Mouse (Mus musculus): ENCODE measurements around the gene Gse1. TPM values are rescaled to one million over a fixed set of nuclear protein-coding genes. Genes with fewer than 3 reads are reported as not detected.

The Gse1 gene
- polyA plus RNA-seq, 1 experiment from 2014 or later: 31.3 TPM

DNA sequence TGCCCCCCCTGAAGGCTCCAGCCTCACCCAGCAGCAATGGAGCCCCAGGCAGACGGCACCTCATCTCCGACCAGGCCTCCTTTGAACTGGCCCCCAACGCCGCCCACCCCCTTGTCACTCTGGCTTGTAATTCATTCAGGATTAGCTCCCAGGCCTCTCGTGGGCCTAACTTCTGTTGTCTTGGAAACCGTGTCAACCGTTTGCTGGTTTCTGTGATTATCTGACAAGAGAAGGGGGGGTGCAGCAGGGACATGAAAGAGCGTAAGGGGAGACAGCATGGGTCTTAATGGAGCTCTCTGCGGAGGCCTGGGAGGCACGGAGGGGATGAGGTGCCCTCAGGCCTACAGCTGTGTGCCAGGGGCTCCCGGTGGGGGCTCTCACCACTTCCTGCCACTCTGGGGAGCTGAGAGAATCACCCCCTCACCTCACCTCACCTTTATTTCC lies 269.3 kb downstream of the Gse1 start:
- Histone ChIP-seq H3K4me3 (0 out of 2 replicates have a peak overlapping the region, but pooled peaks have one; percentile 3), H3K4me2 (replicated peaks) (peak overlapping the region; percentile 33), H3K9me3 (no peaks in the 10 kb centered on the region), H3K9ac (replicated peaks) (peak overlapping the region; percentile 30; the same call in 1 of the 2 replicates), H3K4me1 (peaks cover 89% of the 10 kb centered on the region), H3K27me3 (no peaks in the 10 kb centered on the region), H3K36me3 (no peaks in the 10 kb centered on the region), H3K27ac (replicated peaks) (peak overlapping the region; percentile 63)
- no peak for ATAC-seq (replicated peaks)
- 5% methylated on average over 11 of the region's 11 CpGs for WGBS

DNA sequence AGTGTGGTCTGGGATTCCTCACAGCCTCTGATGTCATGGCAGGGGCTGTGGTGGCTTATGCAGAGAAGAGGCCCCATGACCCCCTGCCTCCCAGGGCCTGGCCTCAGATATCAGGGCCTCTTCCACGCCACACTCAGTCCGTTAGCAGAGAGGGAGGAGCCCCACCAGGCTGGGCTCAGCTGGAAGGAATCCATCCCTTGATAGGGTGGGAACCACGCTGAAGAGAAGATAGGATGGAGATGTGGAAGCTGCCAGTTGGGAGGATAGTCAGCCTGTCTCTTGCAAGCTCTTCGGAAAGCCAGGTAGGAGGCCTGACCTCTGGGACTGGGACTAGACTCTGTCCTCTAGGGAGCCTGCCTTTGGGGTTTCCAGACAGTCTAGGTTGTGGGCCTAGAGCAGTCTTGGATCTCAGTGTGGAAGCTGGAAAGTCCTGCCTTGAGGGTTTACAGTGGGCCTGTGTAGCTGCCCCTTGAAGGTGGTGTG lies 270.1 kb downstream of the Gse1 start:
- Histone ChIP-seq H3K4me2 (replicated peaks) (peak overlapping the region; percentile 33), H3K9ac (replicated peaks) (0 out of 2 replicates have a peak overlapping the region, but pooled peaks have one; percentile 11), H3K4me1 (peaks cover 89% of the 10 kb centered on the region), H3K27ac (replicated peaks) (peak overlapping the region; percentile 63), H3K36me3 (no peaks in the 10 kb centered on the region), H3K4me3 (no peak overlapping the region), H3K9me3 (no peaks in the 10 kb centered on the region), H3K27me3 (no peaks in the 10 kb centered on the region)
- no peak for ATAC-seq (replicated peaks)
- WGBS: 14% methylated on average over 4 of the region's 4 CpGs

DNA sequence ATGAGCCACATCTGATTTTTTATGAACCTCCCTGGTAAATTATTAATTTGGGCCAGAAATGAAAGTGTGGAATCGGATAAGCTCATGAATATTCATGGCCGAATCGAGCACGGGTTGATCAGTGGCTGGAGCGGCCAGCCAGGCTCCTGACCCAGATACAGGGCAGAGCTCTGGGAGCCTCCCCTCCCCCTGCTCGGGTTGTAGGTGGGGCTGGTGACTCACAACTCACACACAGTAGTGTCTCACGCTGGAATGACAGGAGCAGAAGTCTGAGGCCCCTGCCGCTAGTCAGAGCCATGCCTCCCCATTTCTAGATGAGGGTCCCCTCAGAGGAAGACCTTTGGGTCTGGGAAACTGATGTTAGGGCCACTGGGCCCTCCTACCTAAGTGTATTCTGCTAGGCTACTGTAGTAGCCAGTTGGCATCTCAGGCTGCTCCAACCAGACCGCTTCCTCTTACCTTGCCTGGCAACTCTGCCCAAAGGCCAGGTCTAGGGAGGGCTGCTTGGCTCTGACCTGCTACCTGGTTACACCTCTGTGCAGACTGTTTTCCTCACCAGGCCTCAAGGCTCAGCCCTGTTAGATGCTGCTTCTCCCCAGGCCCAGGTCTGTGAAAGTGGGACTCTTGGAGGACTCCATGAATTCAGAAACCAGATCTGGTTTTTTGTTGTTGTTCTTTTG lies 270.8 kb downstream of the Gse1 start:
- H3K9me3 ChIP-seq: no peaks in the 10 kb centered on the region
- no peak overlapping the region for H3K4me3 ChIP-seq
- no peak for ATAC-seq (replicated peaks)
- peaks cover 89% of the 10 kb centered on the region for H3K4me1 ChIP-seq
- no peaks in the 10 kb centered on the region for H3K36me3 ChIP-seq
- peak overlapping the region; percentile 33 for H3K4me2 ChIP-seq (replicated peaks)
- no peaks in the 10 kb centered on the region for H3K27me3 ChIP-seq
- 0 out of 2 replicates have a peak overlapping the region, but pooled peaks have one; percentile 11 for H3K9ac ChIP-seq (replicated peaks)
- WGBS: 20% methylated on average over 9 of the region's 9 CpGs
- peak overlapping the region; percentile 63; the same call in 1 of the 2 replicates for H3K27ac ChIP-seq (replicated peaks)

DNA sequence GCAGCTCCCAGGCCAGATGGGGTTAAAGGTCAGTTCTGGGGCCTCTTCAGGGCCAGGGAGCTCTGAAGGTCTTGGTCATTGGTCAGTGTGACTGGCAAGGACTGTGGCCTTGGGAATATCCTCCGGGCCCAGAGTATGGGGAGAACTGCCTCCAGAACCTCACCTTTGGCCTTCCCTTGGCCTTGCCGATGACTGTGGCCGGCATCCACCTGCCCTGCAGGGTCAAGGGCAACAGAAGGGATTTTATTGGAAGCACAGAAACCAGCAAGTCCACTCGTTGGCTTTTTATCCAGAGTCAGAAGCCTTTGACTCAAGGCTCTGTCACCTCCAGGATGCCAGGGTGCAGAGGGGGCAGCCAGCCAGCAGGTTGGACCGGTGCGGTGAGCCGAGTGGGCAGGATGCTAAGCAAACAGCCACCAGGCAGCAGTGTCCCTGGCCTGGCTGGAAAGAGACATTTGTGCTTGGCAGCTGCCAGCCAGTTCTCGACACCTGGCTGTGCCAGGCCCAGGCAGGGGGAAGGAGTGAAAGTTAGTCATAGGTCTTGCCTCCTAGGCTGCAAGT lies 272.5 kb downstream of the Gse1 start:
- no peaks in the 10 kb centered on the region for H3K27me3 ChIP-seq
- H3K36me3 ChIP-seq: no peaks in the 10 kb centered on the region
- 74% methylated on average over 8 of the region's 8 CpGs for WGBS
- no peak overlapping the region for H3K4me2 ChIP-seq (replicated peaks)
- peaks cover 89% of the 10 kb centered on the region for H3K4me1 ChIP-seq
- H3K9me3 ChIP-seq: no peaks in the 10 kb centered on the region
- H3K27ac ChIP-seq (replicated peaks): no peak overlapping the region
- H3K9ac ChIP-seq (replicated peaks): no peak overlapping the region
- no peak for ATAC-seq (replicated peaks)
- H3K4me3 ChIP-seq: no peak overlapping the region

DNA sequence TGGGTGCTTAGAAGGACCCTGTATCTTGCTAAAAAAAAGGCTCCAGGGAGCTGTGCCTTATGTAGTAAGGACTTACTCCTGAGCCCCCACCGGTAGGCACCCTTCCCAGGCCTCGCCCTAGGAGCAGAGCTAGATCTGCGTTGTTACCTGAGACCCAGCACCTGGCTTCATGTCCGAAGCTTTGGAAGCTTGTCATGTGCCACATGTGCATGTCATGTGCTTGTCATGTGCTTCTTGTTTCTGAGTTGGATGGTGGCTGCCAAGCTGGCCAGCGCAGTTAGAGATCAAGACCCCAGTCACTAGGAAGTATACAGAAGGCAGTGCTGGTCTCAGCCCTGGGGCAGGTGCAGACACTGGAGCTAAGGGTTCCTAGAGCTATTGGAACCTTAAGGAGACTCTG lies 273.2 kb downstream of the Gse1 start:
- WGBS: 87% methylated on average over 5 of the region's 5 CpGs
- Histone ChIP-seq H3K27ac (replicated peaks) (no peak overlapping the region), H3K4me2 (replicated peaks) (no peak overlapping the region), H3K27me3 (no peaks in the 10 kb centered on the region), H3K4me3 (no peak overlapping the region), H3K4me1 (peaks cover 93% of the 10 kb centered on the region), H3K36me3 (no peaks in the 10 kb centered on the region), H3K9me3 (no peaks in the 10 kb centered on the region), H3K9ac (replicated peaks) (no peak overlapping the region)
- no peak for ATAC-seq (replicated peaks)

DNA sequence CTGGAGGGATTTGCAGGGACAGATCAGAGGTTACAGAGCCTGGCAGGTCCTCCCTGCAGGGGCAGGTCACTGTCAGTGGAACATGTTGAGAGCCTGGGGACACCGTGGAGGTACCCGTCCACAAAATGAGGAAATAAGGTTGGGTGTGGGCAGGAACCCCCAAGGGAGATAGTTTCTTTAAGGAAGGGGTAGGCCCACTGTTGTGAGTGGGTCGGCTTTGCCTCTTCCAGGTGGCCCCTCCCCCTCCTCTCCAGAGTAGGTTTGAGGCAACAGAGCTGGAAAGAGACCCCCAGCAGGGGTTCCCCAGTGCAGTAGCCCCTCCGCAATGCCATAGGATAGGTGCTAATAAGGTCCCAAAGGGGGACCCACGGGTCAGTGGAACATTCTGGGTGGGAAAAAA lies 274.2 kb downstream of the Gse1 start:
- H3K27me3 ChIP-seq: no peaks in the 10 kb centered on the region
- no peak overlapping the region for H3K27ac ChIP-seq (replicated peaks)
- no peak overlapping the region for H3K9ac ChIP-seq (replicated peaks)
- ATAC-seq (replicated peaks): no peak
- no peaks in the 10 kb centered on the region for H3K36me3 ChIP-seq
- peaks cover 93% of the 10 kb centered on the region for H3K4me1 ChIP-seq
- no peak overlapping the region for H3K4me3 ChIP-seq
- no peaks in the 10 kb centered on the region for H3K9me3 ChIP-seq
- no peak overlapping the region for H3K4me2 ChIP-seq (replicated peaks)
- 52% methylated on average over 5 of the region's 5 CpGs for WGBS

DNA sequence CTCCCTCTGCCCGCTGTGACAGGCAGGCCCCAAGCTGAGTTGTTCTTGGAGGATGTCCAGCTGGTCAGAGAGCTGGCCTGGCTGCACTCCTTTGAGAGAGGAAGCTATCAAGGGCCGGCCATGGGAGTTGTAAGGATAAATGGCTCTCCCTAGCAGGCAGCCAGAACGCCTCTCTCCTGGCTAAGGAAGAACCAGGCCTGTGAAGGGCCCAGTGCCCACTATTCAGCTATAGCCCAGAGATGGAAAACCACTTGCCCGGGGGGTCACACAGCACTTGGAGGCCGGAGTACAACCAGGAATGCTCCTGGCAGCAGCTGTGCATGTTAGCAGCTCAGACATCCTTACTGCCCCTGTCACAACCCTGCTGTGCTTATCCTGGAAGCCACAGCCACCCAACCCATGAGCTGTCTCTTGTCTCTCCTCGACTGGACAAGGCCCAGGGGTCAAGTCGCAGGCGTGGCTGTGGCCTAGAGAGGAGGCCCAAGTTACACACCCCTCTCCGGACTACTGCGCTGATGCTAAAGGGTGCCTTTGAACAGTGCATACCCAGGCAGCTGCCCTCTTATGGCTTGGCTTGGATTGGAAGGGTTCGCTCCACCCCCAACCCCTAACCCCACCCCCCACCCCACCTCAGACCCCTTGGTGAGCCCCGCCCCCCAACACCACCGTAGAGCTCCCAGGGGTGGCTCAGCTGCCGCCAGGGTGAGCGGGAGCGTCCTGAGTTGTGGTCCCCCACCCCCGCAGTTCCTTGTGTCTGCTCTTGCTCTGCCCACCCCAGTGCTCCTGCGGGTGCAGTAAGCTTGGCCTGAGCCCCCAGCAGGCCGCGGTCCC lies 276.2 kb downstream of the Gse1 start:
- Histone ChIP-seq H3K27ac (replicated peaks) (peak overlapping the region; percentile 88), H3K27me3 (no peaks in the 10 kb centered on the region), H3K4me2 (replicated peaks) (peak overlapping the region; percentile 46), H3K4me1 (peaks cover 93% of the 10 kb centered on the region), H3K9me3 (no peaks in the 10 kb centered on the region), H3K9ac (replicated peaks) (peak overlapping the region; percentile 38), H3K36me3 (no peaks in the 10 kb centered on the region), H3K4me3 (peak overlapping the region; percentile 25)
- ATAC-seq (replicated peaks): peak; percentile 26; the same call in 1 of the 2 replicates
- 5% methylated on average over 18 of the region's 20 CpGs for WGBS

DNA sequence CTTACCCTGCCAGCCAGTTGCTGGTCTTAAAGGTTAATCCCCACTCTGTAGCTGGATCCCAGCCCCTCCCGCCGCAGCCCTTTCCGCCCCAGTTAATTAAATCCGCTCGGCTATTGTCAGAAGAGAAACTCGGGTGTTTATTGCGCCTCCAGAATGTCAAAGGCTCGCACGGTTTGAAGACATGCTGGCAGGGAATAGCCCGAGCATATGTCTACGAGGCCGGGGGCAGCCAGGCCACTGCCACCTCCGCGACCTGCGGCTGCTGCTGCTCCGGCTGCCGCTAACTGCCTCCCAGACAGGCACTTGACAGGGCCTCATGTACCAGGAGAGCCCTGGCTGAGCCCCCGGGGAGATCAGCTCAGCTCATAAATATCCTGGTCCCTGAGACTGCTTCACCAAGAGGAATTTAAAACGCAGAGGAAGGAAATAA lies 276.8 kb downstream of the Gse1 start:
- Histone ChIP-seq H3K4me1 (peaks cover 95% of the 10 kb centered on the region), H3K4me3 (peak overlapping the region; percentile 25), H3K27ac (replicated peaks) (peak overlapping the region; percentile 88), H3K4me2 (replicated peaks) (peak overlapping the region; percentile 46), H3K27me3 (no peaks in the 10 kb centered on the region), H3K9ac (replicated peaks) (peak overlapping the region; percentile 38), H3K9me3 (no peaks in the 10 kb centered on the region), H3K36me3 (no peaks in the 10 kb centered on the region)
- WGBS: 1% methylated on average over 19 of the region's 19 CpGs
- ATAC-seq (replicated peaks): peak; percentile 39; the same call in 1 of the 2 replicates

DNA sequence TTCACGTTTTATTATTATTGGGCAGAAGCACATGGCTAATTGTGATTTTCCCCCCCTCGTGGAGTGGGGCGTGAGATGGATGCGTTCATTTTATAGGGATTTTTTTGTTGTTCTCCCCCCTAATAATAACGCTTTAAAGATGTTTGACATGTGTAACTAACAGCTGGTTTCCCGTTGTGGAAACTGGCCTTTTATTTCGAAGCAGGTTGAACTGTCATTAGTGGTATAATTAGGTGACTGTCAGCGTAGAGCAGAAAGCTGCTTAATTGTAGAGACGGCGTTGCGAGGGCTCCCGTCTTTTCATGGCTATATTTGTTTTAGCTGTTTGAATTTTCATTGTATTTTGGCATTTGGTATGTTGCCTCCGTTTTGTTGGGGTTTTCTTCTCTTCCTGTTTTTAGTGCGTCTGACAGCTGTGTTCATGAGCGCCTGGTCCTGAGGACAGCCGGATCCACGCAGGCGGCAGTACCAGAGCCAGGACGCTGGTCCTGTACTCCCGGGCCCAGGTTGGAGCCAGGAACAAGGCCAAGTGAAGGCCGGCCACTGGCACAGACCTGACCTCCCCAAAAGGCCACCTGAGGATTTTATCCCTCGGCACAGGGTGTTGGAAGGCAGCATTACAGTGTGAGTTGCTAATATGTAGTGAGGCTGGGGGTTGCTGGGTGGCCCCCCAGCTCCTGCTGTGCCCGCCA lies 277.5 kb downstream of the Gse1 start:
- peaks cover 95% of the 10 kb centered on the region for H3K4me1 ChIP-seq
- ATAC-seq (replicated peaks): no peak
- H3K27me3 ChIP-seq: no peaks in the 10 kb centered on the region
- H3K9ac ChIP-seq (replicated peaks): peak overlapping the region; percentile 38
- WGBS: 5% methylated on average over 23 of the region's 23 CpGs
- peak overlapping the region; percentile 88 for H3K27ac ChIP-seq (replicated peaks)
- peak overlapping the region; percentile 46 for H3K4me2 ChIP-seq (replicated peaks)
- no peaks in the 10 kb centered on the region for H3K36me3 ChIP-seq
- H3K9me3 ChIP-seq: no peaks in the 10 kb centered on the region
- peak overlapping the region; percentile 25 for H3K4me3 ChIP-seq

DNA sequence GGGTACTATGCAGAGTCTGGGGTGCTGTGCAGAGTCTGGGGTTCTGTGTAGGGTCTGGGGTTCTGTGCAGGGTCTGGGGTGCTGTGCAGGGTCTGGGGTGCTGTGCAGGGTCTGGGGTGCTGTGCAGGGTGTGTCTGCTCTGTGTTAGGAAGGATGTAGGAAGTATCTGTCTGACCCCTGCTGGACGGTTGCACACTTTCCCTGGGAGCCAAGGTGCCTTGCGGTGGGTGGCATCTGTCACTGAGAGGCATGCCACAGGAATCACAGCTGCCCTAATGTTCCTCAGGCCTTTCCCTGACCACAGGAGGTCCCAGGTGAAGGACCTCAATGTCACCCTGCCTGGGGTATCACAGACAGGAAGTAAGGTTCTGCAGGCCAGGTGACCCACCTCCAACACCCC lies 278.3 kb downstream of the Gse1 start:
- no peaks in the 10 kb centered on the region for H3K36me3 ChIP-seq
- no peak overlapping the region for H3K4me3 ChIP-seq
- WGBS: 48% methylated on average over 2 of the region's 2 CpGs
- no peak overlapping the region for H3K4me2 ChIP-seq (replicated peaks)
- peaks cover 95% of the 10 kb centered on the region for H3K4me1 ChIP-seq
- H3K9me3 ChIP-seq: no peaks in the 10 kb centered on the region
- no peak for ATAC-seq (replicated peaks)
- H3K27ac ChIP-seq (replicated peaks): peak overlapping the region; percentile 88
- no peak overlapping the region for H3K9ac ChIP-seq (replicated peaks)
- H3K27me3 ChIP-seq: no peaks in the 10 kb centered on the region

DNA sequence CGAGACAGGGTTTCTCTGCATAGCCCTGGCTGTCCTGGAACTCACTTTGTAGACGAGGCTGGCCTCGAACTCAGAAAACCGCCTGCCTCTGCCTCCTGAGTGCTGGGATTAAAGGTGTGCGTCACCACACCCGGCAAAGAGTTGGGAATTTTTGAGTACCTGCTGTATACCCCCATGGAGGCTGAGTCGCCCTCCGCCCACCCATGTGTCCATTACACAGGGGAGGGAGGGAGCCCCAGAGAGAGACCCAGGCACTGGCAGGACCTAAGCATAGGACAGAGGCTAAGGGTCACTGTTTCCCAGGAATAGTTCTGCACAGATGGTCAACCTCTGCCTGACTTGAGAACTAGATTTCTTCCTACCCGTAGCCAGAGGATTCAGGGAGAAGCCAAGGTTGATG lies 279.0 kb downstream of the Gse1 start:
- WGBS: 90% methylated on average over 9 of the region's 9 CpGs
- H3K27ac ChIP-seq (replicated peaks): 0 out of 2 replicates have a peak overlapping the region, but pooled peaks have one; percentile 23
- ATAC-seq (replicated peaks): no peak
- H3K36me3 ChIP-seq: no peaks in the 10 kb centered on the region
- no peak overlapping the region for H3K4me3 ChIP-seq
- no peaks in the 10 kb centered on the region for H3K27me3 ChIP-seq
- H3K4me2 ChIP-seq (replicated peaks): no peak overlapping the region
- no peak overlapping the region for H3K9ac ChIP-seq (replicated peaks)
- H3K9me3 ChIP-seq: no peaks in the 10 kb centered on the region
- H3K4me1 ChIP-seq: peaks cover 99% of the 10 kb centered on the region

All from forebrain, embryonic 15.5 days (tissue).